Mouse (Mus musculus) midbrain, embryonic 15.5 days (tissue): ENCODE measurements around the gene Olfr113. TPM values are rescaled to one million over a fixed set of nuclear protein-coding genes. Genes with fewer than 3 reads are reported as not detected.

Experiments
- polyA plus RNA-seq: library from polyadenylated mRNA; unstranded; fragments of >200 nt; fragmentation: Nextera tagmentation; extraction: Ambion mirVana; gene quantifications from 2 replicates; pipeline ENCODE4 v1.2.1, GENCODE M21; 2015

The Olfr113 gene
- polyA plus RNA-seq, 1 experiment from 2014 or later, result not detected

Other genes starting within 250 kb of the Olfr113 start
- not detected in 2 replicates for gene Olfr103, start 238.0 kb downstream of the Olfr113 start, polyA plus RNA-seq
- not detected in 2 replicates for gene Olfr104-ps, start 218.1 kb downstream of the Olfr113 start, polyA plus RNA-seq
- gene Olfr105-ps, start 198.6 kb downstream of the Olfr113 start, polyA plus RNA-seq, result not detected in 2 replicates
- not detected in 2 replicates for gene Olfr106-ps, start 187.3 kb downstream of the Olfr113 start, polyA plus RNA-seq
- gene Olfr107, start 178.4 kb downstream of the Olfr113 start, polyA plus RNA-seq, result not detected in 2 replicates
- not detected in 2 replicates for gene Olfr108, start 132.2 kb downstream of the Olfr113 start, polyA plus RNA-seq
- gene Olfr109, start 118.7 kb downstream of the Olfr113 start, polyA plus RNA-seq, result not detected in 2 replicates
- gene H2-M2, start 94.1 kb downstream of the Olfr113 start, polyA plus RNA-seq, result not detected in 2 replicates
- gene Olfr110, start 85.2 kb downstream of the Olfr113 start, polyA plus RNA-seq, result not detected in 2 replicates
- gene Olfr111, start 69.6 kb downstream of the Olfr113 start, polyA plus RNA-seq, result not detected in 2 replicates
- not detected in 2 replicates for gene Olfr112, start 8.2 kb downstream of the Olfr113 start, polyA plus RNA-seq
- gene Olfr114, start 15.1 kb upstream of the Olfr113 start, polyA plus RNA-seq, result not detected in 2 replicates
- not detected in 2 replicates for gene Olfr115, start 49.4 kb upstream of the Olfr113 start, polyA plus RNA-seq
- not detected in 2 replicates for gene Olfr116, start 49.5 kb upstream of the Olfr113 start, polyA plus RNA-seq
- not detected in 2 replicates for gene Olfr117, start 86.1 kb upstream of the Olfr113 start, polyA plus RNA-seq
- not detected in 2 replicates for gene Olfr118, start 89.3 kb upstream of the Olfr113 start, polyA plus RNA-seq
- gene Olfr119, start 118.9 kb upstream of the Olfr113 start, polyA plus RNA-seq, result not detected in 2 replicates
- not detected in 2 replicates for gene Olfr120, start 144.1 kb upstream of the Olfr113 start, polyA plus RNA-seq
- not detected in 2 replicates for gene Olfr121, start 171.2 kb upstream of the Olfr113 start, polyA plus RNA-seq
- gene Olfr122, start 190.9 kb upstream of the Olfr113 start, polyA plus RNA-seq, result not detected in 2 replicates
- gene Olfr123, start 215.9 kb upstream of the Olfr113 start, polyA plus RNA-seq, result not detected in 2 replicates
- not detected in 2 replicates for gene Olfr124, start 222.2 kb upstream of the Olfr113 start, polyA plus RNA-seq